Mouse (Mus musculus) layer of hippocampus, postnatal 14 days (tissue): ENCODE results near the gene Gm3285. TPM values are rescaled to one million over a fixed set of nuclear protein-coding genes. Genes with fewer than 3 reads are reported as not detected.

Source experiments
- DNase-seq, 2 experiments: peaks; one replicate each; pipeline ENCODE4 v3.0.0; 2021 to 2022; ENCODE audit warnings: low spot score in 2 of 2, mixed read lengths in 1 of 2
- long read RNA-seq, 2 experiments: library from polyadenylated mRNA; stranded (forward); transcript quantifications; one replicate each; pipeline ENCODE4 v2.0.0; 2021
- total RNA-seq, 2 experiments: library from RNA; stranded (reverse); gene quantifications; 2 replicates each; pipeline ENCODE4 v1.2.3; 2021

Gene Gm3285
- total RNA-seq = not detected
- long read RNA-seq, experiment 1 = 0 reads
- long read RNA-seq, experiment 2 = 0 reads

DNA sequence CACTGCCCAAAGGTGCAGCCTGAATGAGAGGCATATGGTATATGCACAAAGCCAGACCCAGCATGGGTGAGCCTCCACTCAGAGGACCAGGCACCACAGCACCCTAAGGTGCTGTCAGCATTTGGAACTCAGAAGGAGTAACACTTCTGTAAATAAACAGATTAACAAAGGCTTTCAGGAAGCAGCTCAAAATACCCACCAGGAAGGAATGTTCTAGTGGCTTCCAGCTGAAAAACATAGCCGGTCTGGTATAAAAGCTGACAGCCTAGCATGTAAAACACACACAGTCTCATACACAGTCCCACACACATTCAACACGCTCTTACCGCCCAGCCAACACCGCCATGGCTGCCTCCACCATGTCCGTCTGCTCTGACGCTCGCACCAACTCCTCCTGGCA, at the start of gene Gm3285:
Gm3285 (plus strand) TSS at position 301 of the 400 bp plus-strand sequence.
- no peak for DNase-seq

GRCm38 (mm10) chr10:77814382-77814781, 47.4 kb upstream of the Gm3285 start, which contains the start of gene Gm2696:
Gene Gm2696, plus strand, starts transcription at chr10:77814682.
- DNase-seq = no peak

- DNase-seq = no peak
Observed at GRCm38 (mm10) chr10:77815514-77815913, 46.3 kb upstream of the Gm3285 start.

- DNase-seq = no peak
Observed at GRCm38 (mm10) chr10:77818523-77818922, 43.3 kb upstream of the Gm3285 start.

GRCm38 (mm10) chr10:77819203-77819602, 42.6 kb upstream of the Gm3285 start:
- DNase-seq = no peak

GRCm38 (mm10) chr10:77826951-77827350, 34.8 kb upstream of the Gm3285 start, which contains the start of gene Krtap10-4:
Gene Krtap10-4, minus strand, starts transcription at chr10:77827095.
- no peak for DNase-seq

- no peak for DNase-seq
Observed at GRCm38 (mm10) chr10:77835647-77836046, 26.1 kb upstream of the Gm3285 start, which contains the start of gene Krtap10-10. Gene Krtap10-10, plus strand, starts transcription at chr10:77835947.

- DNase-seq = no peak
Observed at GRCm38 (mm10) chr10:77839006-77839405, 22.8 kb upstream of the Gm3285 start.

GRCm38 (mm10) chr10:77846503-77846902, 15.3 kb upstream of the Gm3285 start, which contains the start of gene Gm36176:
Gene Gm36176, plus strand, starts transcription at chr10:77846803.
- no peak for DNase-seq

- no peak for DNase-seq
Observed at GRCm38 (mm10) chr10:77846961-77847360, 14.8 kb upstream of the Gm3285 start.

- no peak for DNase-seq
Observed at GRCm38 (mm10) chr10:77847538-77847937, 14.2 kb upstream of the Gm3285 start.

- no peak for DNase-seq
Observed at GRCm38 (mm10) chr10:77852559-77852958, 9.2 kb upstream of the Gm3285 start, which contains the start of gene Gm10318. Gene Gm10318, plus strand, starts transcription at chr10:77852859.

- DNase-seq = no peak
Observed at GRCm38 (mm10) chr10:77864067-77864761, 2.4 kb downstream of the Gm3285 start.

DNA sequence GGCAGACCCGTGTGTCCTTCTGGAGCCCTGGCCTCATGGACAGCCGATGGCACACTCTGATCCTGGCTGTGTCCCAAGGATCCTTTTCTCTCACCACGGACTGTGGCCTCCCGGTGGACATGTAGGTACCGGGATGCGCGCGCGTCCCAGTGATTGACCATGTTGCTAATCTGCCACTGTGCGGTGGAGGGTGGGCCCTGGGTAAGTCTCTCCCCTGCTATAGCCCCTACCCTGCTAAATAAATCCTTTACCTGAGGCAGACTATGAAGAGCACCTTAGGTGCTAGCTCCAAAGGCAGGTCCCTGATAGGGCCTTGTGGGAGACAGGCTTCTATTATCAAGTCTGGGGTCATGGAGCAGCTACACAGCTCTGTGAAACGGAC, 3.0 kb downstream of the Gm3285 start:
- DNase-seq = no peak

- DNase-seq = no peak
Observed at GRCm38 (mm10) chr10:77867546-77867945, 5.8 kb downstream of the Gm3285 start.

GRCm38 (mm10) chr10:77869651-77870050, 7.9 kb downstream of the Gm3285 start:
- DNase-seq = no peak

DNA sequence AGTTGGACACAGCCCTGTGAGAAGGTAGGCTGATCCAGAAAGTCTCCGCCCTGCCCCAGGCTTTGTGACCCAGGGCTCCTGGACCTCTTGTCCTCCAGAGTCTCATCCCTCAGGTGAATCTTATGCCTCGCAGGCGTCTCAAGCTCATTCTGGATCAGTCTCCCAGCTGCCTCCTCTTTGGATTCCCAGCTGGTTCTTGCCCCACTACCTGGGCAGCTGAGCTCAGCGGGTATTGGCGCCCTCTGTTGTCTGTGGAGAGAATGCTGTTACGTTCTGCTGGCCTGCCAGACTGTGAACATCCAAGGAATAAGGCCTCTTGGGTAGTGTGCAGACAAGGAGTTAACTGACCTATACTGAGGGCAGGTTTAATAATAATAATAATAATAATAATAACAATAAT, 17.2 kb downstream of the Gm3285 start:
- peak in 1 of 2 experiments; percentile 24 for DNase-seq

DNA sequence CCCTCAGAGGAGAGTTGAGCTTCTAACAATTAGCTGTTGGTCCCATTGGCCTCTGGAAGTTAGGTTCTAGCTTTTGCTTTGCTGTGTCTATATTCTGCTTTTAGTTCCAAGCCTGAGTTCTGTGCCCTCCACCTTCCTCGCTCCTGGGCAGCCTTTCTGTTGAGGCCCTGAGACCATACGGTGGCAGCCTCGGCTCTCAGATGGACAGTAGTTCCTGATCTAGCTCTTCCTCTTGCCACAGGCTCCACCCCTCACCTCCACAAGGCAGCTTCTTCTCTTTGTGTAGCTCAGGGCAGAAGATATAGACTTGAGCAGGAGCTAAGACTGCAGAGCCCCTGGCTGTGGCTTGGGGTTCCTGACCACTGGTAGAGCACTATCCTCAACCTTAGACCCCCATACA, 18.5 kb downstream of the Gm3285 start:
- DNase-seq = no peak

GRCm38 (mm10) chr10:77882553-77882952, 20.8 kb downstream of the Gm3285 start:
- no peak for DNase-seq

GRCm38 (mm10) chr10:77886007-77886747, 24.4 kb downstream of the Gm3285 start:
- DNase-seq = no peak

- no peak for DNase-seq
Observed at GRCm38 (mm10) chr10:77890987-77891565, 29.3 kb downstream of the Gm3285 start.

- DNase-seq = no peak
Observed at GRCm38 (mm10) chr10:77895562-77895961, 33.8 kb downstream of the Gm3285 start.
